Mouse (Mus musculus): Measurements from ENCODE around the gene Smndc1. TPM values are rescaled to one million over a fixed set of nuclear protein-coding genes. Genes with fewer than 3 reads are reported as not detected.

The Smndc1 gene
- polyA plus RNA-seq, 1 experiment, result 77.6 TPM

- peaks cover 5% of the 10 kb centered on the region for H3K4me1 ChIP-seq (ENCODE audit: control insufficient read depth, insufficient read depth, low read length)
- no peak for TF ChIP-seq POLR2A (IDR thresholded peaks at IDR 0.05; ENCODE audit: insufficient read depth, low read length)
- TF ChIP-seq CTCF (IDR thresholded peaks at IDR 0.05; ENCODE audit: low read depth, low read length), result peak; percentile 59
- TF ChIP-seq EP300 (IDR thresholded peaks at IDR 0.05; ENCODE audit: insufficient read depth, low read depth, low read length), result no peak
These were observed 29.5 kb upstream of the Smndc1 start for GRCm38 (mm10) chr19:53419834-53420233.

GRCm38 (mm10) chr19:53415198-53415597, 24.8 kb upstream of the Smndc1 start:
- no peaks in the 10 kb centered on the region for H3K36me3 ChIP-seq (ENCODE audit: control insufficient read depth, insufficient read depth, low read length, poor library complexity, severe bottlenecking)
- TF ChIP-seq EP300 (IDR thresholded peaks at IDR 0.05; ENCODE audit: insufficient read depth, low read depth, low read length) (no peak), CTCF (IDR thresholded peaks at IDR 0.05; ENCODE audit: low read depth, low read length) (no peak), POLR2A (IDR thresholded peaks at IDR 0.05; ENCODE audit: insufficient read depth, low read length) (no peak)
- H3K27me3 ChIP-seq (ENCODE audit: control insufficient read depth, insufficient read depth, low read length, poor library complexity, severe bottlenecking), result no peaks in the 10 kb centered on the region
- no peak overlapping the region for H3K27ac ChIP-seq (ENCODE audit: insufficient read depth, low read length)
- H3K4me3 ChIP-seq (ENCODE audit: low read depth, low read length), result peak overlapping the region; percentile 5; the same call in 1 of the 2 replicates
- peaks cover 9% of the 10 kb centered on the region for H3K4me1 ChIP-seq (ENCODE audit: control insufficient read depth, insufficient read depth, low read length)
- no peaks in the 10 kb centered on the region for H3K9me3 ChIP-seq (replicated peaks; ENCODE audit: control insufficient read depth, insufficient read depth, low read length, poor library complexity, severe bottlenecking)
- H3K9ac ChIP-seq (ENCODE audit: low read depth, poor library complexity, severe bottlenecking), result peak overlapping the region; percentile 37

More at GRCm38 (mm10) chr19:53419834-53420233, 29.5 kb upstream of the Smndc1 start:
- no peak overlapping the region for H3K9ac ChIP-seq (ENCODE audit: low read depth, poor library complexity, severe bottlenecking)
- no peak overlapping the region for H3K4me3 ChIP-seq (ENCODE audit: low read depth, low read length)
- H3K9me3 ChIP-seq (replicated peaks; ENCODE audit: control insufficient read depth, insufficient read depth, low read length, poor library complexity, severe bottlenecking), result no peaks in the 10 kb centered on the region
- H3K36me3 ChIP-seq (ENCODE audit: control insufficient read depth, insufficient read depth, low read length, poor library complexity, severe bottlenecking), result no peaks in the 10 kb centered on the region
- H3K27ac ChIP-seq (ENCODE audit: insufficient read depth, low read length), result no peak overlapping the region
- H3K27me3 ChIP-seq (ENCODE audit: control insufficient read depth, insufficient read depth, low read length, poor library complexity, severe bottlenecking), result no peaks in the 10 kb centered on the region

GRCm38 (mm10) chr19:53414650-53415049, 24.3 kb upstream of the Smndc1 start:
- no peaks in the 10 kb centered on the region for H3K36me3 ChIP-seq (ENCODE audit: control insufficient read depth, insufficient read depth, low read length, poor library complexity, severe bottlenecking)
- no peak overlapping the region for H3K9ac ChIP-seq (ENCODE audit: low read depth, poor library complexity, severe bottlenecking)
- TF ChIP-seq EP300 (IDR thresholded peaks at IDR 0.05; ENCODE audit: insufficient read depth, low read depth, low read length), result no peak
- no peak for TF ChIP-seq POLR2A (IDR thresholded peaks at IDR 0.05; ENCODE audit: insufficient read depth, low read length)
- TF ChIP-seq CTCF (IDR thresholded peaks at IDR 0.05; ENCODE audit: low read depth, low read length), result no peak
- no peak overlapping the region for H3K4me3 ChIP-seq (ENCODE audit: low read depth, low read length)
- peaks cover 9% of the 10 kb centered on the region for H3K4me1 ChIP-seq (ENCODE audit: control insufficient read depth, insufficient read depth, low read length)
- H3K27ac ChIP-seq (ENCODE audit: insufficient read depth, low read length), result peak overlapping the region; percentile 41; the same call in 1 of the 2 replicates
- H3K27me3 ChIP-seq (ENCODE audit: control insufficient read depth, insufficient read depth, low read length, poor library complexity, severe bottlenecking), result no peaks in the 10 kb centered on the region
- no peaks in the 10 kb centered on the region for H3K9me3 ChIP-seq (replicated peaks; ENCODE audit: control insufficient read depth, insufficient read depth, low read length, poor library complexity, severe bottlenecking)

- Histone ChIP-seq H3K4me3 (ENCODE audit: low read depth, low read length) (no peak overlapping the region), H3K36me3 (ENCODE audit: control insufficient read depth, insufficient read depth, low read length, poor library complexity, severe bottlenecking) (no peaks in the 10 kb centered on the region), H3K9ac (ENCODE audit: low read depth, poor library complexity, severe bottlenecking) (no peak overlapping the region), H3K27ac (ENCODE audit: insufficient read depth, low read length) (peak overlapping the region; percentile 59; the same call in 1 of the 2 replicates), H3K4me1 (ENCODE audit: control insufficient read depth, insufficient read depth, low read length) (peaks cover 9% of the 10 kb centered on the region), H3K9me3 (replicated peaks; ENCODE audit: control insufficient read depth, insufficient read depth, low read length, poor library complexity, severe bottlenecking) (no peaks in the 10 kb centered on the region), H3K27me3 (ENCODE audit: control insufficient read depth, insufficient read depth, low read length, poor library complexity, severe bottlenecking) (no peaks in the 10 kb centered on the region)
- TF ChIP-seq EP300 (IDR thresholded peaks at IDR 0.05; ENCODE audit: insufficient read depth, low read depth, low read length) (no peak), CTCF (IDR thresholded peaks at IDR 0.05; ENCODE audit: low read depth, low read length) (no peak), POLR2A (IDR thresholded peaks at IDR 0.05; ENCODE audit: insufficient read depth, low read length) (no peak)
These were observed 23.4 kb upstream of the Smndc1 start for GRCm38 (mm10) chr19:53413617-53414380.

- H3K27ac ChIP-seq (ENCODE audit: insufficient read depth, low read length), result peak overlapping the region; percentile 92
- H3K9ac ChIP-seq (ENCODE audit: low read depth, poor library complexity, severe bottlenecking), result no peak overlapping the region
- no peaks in the 10 kb centered on the region for H3K27me3 ChIP-seq (ENCODE audit: control insufficient read depth, insufficient read depth, low read length, poor library complexity, severe bottlenecking)
- peaks cover 9% of the 10 kb centered on the region for H3K4me1 ChIP-seq (ENCODE audit: control insufficient read depth, insufficient read depth, low read length)
- no peaks in the 10 kb centered on the region for H3K36me3 ChIP-seq (ENCODE audit: control insufficient read depth, insufficient read depth, low read length, poor library complexity, severe bottlenecking)
- no peaks in the 10 kb centered on the region for H3K9me3 ChIP-seq (replicated peaks; ENCODE audit: control insufficient read depth, insufficient read depth, low read length, poor library complexity, severe bottlenecking)
- TF ChIP-seq POLR2A (IDR thresholded peaks at IDR 0.05; ENCODE audit: insufficient read depth, low read length) (no peak), EP300 (IDR thresholded peaks at IDR 0.05; ENCODE audit: insufficient read depth, low read depth, low read length) (0 out of 2 replicates have a peak, but pooled peaks have one; percentile 48)
- no peak overlapping the region for H3K4me3 ChIP-seq (ENCODE audit: low read depth, low read length)
These were observed 21.9 kb upstream of the Smndc1 start for GRCm38 (mm10) chr19:53412149-53412848.

All from ES-Bruce4 (cell line).